Mouse (Mus musculus) neutrophil, adult 5-6 weeks (primary cell): ENCODE data around the gene Lad1. TPM values are rescaled to one million over a fixed set of nuclear protein-coding genes. Genes with fewer than 3 reads are reported as not detected.

Experiments used
- ATAC-seq: fragments of 151-379, 151-347 bp; 2 replicates; pipeline ENCODE4 v1.8.0; 2017; ENCODE audit warnings: mild to moderate bottlenecking, moderate TSS enrichment; ENCODE audit not compliant: insufficient number of reproducible peaks, poor library complexity, low FRiP score, severe bottlenecking; ENCODE audit errors: extremely low read depth
- total RNA-seq: library from RNA; stranded (forward); fragments of 200-1000 nt; gene quantifications from 2 replicates; pipeline ENCODE4 v1.2.3, GENCODE M21; 2017

The Lad1 gene
- total RNA-seq, 1 experiment from 2014 or later, result 0.12 TPM

DNA sequence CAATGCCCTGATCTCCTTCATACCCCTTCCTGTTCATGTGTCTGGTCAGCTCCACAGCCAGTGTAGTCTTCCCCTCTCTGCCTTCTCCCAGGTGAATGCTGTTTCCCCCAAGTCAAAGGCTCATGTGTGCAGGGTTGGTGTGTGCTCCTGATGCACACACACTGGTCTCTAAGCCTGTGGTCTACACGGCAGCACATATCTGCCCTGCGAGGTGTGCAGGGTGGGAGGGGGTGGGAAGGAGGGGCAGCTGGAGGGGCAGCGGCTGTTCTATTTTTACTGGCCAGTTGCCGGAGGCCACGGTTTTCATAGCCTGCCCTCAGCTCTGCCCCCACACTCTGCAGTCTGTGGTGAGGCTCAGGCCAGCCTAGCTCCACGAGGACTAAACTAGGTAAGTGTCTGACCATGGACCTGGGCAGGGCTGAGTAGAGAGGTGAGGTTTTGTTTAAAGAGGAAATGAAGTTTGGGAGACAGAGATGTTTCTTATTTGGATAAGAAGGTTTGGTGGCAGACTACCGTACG lies 19.2 kb upstream of the Lad1 start:
- ATAC-seq, result no peak

DNA sequence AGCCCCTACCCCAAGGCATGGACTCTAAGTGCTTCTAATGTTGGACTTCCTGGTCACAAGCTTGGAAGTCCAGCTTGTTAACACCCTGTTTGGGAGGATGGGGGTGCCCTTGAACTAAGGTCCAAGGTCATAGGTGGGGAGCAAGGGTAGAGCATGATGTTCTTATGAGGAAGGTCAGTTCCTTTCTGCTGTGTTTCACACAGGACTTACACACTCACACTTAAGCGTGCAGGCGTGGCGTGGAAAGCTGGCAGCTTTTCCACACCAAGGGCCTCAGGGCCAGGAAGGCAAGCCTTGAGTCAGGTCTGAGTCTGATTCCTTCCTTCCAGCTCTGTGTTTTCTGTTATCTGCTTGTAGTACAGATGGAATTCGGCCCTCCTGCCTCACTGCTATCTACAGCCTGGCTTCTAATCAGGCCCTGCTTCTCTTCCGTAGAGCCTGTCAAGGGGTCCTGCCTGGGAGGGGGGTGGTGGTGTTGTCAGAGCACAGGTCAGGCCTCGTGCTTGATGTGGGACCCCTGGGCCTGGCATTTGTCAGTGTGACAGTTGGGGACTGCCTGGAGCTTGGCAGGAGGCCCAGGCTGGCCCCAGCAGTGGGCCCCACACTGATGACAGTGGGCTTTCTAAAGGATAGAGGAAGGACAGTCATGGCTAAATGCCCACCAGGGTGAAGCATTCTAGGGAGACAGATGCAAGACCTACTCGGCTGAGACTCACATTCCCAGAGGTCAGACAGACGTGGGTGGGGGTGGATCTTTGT lies 18.0 kb upstream of the Lad1 start:
- no peak for ATAC-seq

DNA sequence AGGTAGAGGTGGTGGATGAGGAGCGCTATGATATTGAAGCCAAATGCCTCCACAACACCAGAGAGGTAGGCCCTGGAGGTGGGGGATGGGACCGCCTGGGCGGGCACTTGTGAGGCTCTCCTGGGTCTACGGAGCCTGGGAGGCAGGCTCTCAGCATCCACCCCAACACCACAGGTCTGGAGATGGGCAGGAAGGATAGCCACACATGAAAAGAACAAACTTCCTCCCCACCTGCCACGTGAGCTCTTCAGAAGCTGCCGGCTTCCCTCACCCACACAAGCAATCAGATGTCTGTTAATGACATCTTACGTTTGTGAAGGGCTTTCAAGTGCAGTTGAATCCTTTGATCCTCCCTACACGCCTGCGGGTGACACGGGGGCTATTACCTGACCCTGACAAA lies 10.9 kb upstream of the Lad1 start:
- peak; percentile 3; the same call in 1 of the 2 replicates for ATAC-seq

DNA sequence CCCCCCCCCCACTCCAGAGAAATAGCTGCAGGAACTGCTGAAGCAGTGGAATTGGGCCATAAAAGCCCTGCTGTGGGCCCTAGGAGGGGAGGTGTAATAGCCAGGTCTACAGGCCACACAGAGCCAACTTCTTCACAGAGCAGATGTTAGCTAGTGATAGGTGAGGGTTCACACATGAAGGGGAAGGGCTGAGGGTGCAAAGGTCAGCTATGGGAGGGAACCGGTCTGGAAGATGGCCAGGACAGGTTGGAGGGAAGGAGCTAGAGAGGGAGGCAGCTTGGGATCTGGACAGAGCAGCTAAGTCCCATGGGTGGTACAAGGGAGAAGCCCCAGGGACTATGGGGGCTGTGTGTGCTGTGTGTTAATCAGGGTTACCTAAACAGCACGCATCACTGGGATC lies 8.2 kb upstream of the Lad1 start:
- ATAC-seq, result no peak

DNA sequence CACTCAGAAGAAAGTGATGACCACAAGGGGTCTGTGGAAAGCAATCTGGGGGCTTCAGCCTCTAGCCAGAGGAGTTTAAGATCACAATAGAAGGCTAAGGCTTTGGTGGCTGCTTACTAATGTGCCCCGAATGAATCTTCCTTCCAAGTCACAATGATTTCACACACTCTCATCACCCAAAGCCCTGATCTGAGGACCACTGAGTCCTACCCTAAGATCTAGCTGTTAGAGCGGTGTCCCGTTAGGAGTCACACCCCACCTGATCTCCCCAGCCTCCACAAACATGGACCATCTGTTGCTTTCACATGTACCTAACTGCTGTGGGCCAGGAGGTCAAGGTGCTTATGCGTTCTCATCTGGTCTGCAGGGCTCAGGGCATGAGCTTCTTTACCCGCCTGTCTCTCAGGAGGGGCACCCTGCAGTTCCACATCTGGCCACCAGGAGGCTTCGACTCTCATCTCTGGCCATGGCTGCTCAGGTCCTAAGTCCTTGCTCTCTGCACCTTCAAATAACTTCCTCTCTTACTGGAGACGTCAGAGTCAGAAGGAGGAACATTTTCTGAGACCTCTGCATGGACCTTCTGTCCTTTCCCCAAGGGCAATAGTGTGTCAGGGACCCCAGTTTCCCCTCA lies 7.3 kb upstream of the Lad1 start:
- peak; percentile 51 for ATAC-seq

DNA sequence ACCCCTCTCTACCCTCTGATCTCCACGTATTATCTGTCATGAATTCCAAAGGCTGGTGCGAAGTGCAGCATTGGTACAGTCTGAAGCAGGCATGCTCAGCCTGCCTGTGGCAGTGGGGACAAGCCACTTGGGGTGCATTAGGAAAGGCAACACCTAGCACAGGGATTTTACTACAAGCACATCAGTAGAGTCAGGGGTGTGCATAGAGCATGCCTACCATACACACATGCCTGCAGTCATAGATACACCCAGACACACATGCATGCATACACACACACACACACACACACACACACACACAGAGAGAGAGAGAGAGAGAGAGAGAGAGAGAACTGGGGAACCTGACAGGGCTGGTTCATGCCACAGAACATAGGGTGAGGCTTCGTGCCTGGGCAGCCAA lies 6.2 kb upstream of the Lad1 start:
- no peak for ATAC-seq

DNA sequence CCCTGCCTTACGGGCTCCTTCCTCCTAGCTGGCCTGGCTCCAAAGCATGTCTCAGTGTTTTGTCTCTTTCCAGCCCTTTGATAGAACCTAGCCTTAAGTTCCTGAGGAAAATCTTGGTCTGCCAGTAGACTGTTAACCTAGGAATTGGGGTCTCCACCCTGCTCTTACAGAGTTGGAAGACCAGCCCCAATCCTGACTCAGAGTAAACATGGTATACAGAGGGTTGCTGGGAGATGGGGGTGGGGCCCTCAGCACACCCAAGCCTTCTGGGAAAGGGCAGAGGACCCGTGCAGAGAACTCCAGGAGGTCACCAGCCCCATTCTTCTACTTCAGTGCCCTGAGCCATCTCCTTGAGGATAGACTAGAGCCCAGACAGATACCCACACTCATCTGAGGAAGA lies 5.8 kb upstream of the Lad1 start:
- no peak for ATAC-seq

DNA sequence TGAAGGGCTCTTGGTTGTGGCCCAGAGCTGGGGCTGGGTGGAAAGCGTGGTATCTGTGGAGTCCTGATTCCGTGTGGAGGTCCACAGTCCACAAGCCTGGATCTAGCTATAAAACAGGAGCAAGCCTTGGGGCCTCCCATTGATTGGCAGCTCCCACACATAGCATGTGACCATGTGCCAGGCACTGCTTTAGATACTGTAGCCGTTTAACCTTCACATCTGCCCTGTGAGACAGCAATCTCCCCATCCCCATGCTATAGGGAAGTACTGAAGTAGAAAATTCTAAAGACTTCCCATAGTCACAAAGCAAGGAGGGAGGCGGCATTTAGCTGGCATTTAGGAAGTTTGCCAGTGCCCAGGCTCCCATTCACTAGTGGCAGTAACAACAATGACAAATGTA lies 5.3 kb upstream of the Lad1 start:
- ATAC-seq, result no peak

DNA sequence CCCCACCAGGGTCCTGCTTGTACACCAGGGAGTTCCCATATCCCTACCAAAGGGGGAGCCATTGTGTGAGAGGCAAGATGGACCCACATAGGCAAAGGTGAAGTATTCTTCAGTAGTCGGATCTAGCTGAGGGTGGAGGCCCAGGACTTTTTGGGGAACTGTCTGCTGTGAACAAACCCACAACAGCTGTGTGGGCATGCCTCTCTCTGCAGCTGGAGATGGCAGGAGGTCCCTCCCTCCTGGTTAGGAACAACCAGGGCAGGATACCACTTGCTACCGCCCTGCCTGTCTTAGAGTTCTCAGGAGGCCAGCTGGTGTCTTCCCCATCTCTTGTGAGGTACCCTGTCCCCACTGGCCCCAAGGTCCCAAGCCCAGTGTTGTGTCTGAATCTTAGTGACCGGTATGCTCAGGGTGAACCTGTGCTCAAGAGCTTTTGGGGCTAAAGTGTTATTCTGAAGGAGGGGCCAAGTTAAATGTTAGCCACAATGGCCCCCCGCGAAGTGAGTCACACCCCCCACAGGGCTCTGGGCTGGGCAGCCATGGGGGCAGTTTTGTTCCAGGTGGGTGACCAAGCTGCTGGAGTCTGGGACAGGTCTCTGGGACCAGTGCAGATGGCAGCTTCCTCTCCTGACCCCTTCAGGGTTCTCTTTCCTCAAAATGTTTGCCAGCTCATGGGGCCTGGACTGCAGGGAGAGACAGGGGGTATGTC lies 4.6 kb upstream of the Lad1 start:
- no peak for ATAC-seq

DNA sequence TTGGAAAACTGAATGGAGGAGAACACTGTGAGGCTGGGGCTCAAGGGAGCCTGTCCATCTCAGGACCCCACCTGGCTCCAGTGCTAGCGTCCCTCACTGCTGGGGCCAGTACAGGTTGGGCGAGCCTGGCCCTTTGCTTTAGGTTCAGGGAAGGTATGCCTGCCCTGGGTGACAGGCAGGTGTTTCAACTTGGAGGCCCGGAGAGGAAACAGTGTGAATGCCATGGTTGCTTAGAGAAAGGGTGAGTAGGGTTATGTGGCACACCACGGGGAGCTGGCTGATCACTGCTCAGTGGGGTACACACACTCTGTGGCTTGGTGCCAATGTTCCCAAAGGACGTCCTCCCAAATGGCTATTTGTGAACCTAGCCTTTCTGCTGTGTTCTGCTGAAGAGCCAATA lies 3.9 kb upstream of the Lad1 start:
- ATAC-seq, result no peak

DNA sequence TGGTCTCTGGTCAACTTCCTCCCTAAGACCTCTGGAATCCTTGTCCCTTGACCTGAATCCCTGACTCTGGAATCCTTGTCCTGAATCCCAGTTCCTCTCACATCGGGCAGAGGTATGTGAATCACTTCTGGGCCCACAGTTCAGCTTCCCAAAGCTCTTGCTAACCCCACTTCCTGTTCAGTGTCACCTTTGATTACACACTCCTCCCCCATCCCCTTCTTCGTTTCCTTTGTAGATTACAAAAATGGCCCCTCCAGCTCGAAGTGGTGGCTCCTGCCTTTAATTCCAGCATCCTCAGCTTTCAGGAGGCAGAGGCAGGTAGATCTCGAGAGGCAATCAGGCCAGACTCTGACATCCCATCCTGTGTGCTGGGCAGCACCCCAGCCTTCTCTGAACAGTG lies 803 bp upstream of the Lad1 start:
- ATAC-seq, result no peak

DNA sequence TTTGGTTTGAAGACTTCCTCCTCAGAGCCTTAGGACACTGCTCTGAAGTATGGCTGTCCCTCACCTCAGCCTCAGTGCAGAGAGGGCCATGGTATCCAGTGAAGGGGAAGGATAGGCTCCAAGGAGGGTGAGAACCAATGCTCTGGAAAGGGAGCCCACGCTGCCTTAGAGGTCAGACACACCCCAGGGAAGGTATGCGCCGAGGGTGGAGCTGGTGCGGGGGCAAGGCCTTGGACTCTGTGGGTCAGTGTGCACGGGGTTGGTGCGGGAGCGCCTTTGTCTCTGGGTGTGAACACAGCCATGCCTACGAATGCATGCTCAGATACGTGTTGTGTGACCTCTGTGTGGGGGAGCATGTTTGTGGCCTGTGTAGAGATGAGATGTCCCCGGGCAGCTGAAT lies 1.7 kb downstream of the Lad1 start:
- ATAC-seq, result no peak

DNA sequence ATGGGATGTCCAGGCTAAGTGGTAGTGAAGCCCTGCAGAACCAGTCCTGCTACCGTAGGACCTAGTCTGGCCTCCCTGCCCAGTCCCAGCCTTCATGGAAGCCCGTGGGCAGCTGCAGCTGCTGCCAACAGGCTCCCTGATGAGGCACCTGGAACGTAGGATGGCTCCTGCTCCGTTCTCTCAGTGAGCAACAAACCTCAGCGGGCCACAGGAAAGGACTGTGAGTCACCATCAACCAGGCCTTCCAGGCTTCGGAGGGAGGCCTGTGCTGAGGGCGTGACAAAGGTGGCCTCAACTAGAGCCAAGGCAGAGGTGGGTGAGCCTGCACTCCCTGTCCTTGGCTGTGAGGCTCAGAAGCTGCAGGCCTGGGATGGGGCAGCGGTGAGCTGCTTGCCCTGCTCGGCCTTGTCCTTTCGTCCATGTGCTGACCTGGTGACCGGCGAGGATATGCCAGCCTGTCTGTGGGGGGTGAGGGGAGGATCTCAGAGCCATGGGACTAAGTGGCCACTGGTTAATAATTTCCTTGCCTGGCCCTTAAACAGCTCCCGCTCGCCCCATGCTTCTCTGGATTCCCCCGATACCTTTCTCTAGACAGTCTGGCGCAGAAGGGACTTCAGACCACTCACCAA lies 2.5 kb downstream of the Lad1 start:
- ATAC-seq, result no peak

DNA sequence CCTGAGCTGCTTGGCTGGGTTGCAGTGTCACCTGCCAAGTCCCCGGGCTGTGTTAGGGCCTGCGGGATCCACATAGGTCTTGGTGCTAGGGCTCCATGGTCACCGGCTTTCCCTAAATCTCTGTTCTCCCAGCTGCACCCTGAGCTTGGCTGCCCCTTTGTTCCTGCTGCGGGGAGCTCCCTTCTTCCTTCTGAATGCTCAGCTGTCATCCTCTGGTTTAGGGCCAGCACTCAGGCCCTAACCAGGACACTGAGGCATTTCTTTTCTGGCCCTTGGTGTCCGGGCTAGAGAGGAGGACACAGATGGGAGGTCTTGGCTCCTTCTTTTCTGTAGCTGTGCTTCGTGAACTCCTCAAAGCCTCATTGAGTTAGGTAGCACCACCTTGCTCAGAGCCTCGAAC lies 3.4 kb downstream of the Lad1 start:
- ATAC-seq, result no peak

DNA sequence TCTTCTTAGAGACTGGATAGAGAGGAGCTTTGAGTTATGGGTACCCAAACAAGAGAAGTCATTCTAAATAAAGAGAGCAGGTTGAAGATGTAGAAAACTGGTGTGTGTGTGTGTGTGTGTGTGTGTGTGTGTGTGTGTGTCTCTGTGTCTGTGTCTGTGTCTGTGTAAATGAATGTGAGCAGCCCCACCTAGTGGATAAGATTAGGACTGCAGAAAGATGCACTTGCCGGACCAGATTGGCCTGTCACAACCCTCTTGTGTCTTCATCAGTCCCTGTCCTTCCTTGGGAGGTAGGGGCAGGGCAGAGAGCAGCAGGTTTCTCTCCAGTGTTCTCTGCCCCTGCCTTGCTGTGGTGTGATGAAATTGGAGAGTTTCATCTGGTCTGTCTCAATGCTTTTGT lies 10.5 kb downstream of the Lad1 start:
- no peak for ATAC-seq

DNA sequence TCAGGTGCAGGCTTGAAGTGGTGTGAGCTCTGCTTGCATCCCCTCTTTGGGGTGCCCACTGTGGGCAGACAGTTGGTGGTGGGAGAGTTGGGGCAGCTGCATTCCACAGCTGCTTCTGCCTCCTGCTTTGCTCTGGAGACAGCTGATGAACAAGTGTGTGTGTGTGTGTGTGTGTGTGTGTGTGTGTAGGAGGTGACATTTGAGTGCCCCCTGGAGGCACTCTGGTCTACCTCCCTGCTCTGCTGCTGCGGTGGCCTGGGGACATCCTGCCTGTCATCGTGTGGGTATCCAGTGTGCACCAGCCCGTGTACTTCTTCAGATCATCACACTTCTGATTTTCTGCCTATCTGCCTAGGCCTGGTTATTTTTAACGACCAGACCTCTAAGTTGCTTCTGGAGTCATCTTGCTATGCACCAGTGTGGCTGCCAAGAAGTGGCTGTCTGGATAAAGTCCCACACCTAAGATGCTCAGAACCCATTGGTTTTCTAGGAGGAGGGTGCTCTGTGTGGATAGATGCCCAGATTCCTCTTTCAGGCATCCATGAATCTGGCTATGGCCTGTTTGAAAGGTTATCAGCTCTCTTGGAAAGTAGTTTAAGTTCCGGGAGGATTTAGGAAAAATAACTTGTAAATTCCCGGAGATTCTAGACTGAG lies 15.9 kb downstream of the Lad1 start:
- no peak for ATAC-seq

DNA sequence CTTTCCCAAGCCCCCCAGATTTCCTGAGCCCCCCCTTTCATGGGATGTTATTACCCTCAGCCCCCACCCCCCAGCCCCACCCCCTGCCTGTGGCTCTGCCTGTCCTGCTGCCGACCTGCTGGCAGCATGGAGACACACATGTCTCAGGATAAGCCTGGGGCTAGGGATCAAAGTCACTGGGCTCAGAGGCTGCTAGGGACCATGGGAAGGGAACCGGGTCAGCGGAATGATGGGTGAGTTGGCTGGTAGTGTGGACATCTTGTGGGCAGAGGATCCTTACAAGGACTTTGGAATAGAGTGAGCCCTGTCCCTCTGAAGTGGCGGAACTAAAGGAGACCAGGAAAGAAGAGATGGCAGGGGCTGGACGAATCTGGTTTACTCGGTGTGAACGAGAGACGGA lies 16.6 kb downstream of the Lad1 start:
- no peak for ATAC-seq

DNA sequence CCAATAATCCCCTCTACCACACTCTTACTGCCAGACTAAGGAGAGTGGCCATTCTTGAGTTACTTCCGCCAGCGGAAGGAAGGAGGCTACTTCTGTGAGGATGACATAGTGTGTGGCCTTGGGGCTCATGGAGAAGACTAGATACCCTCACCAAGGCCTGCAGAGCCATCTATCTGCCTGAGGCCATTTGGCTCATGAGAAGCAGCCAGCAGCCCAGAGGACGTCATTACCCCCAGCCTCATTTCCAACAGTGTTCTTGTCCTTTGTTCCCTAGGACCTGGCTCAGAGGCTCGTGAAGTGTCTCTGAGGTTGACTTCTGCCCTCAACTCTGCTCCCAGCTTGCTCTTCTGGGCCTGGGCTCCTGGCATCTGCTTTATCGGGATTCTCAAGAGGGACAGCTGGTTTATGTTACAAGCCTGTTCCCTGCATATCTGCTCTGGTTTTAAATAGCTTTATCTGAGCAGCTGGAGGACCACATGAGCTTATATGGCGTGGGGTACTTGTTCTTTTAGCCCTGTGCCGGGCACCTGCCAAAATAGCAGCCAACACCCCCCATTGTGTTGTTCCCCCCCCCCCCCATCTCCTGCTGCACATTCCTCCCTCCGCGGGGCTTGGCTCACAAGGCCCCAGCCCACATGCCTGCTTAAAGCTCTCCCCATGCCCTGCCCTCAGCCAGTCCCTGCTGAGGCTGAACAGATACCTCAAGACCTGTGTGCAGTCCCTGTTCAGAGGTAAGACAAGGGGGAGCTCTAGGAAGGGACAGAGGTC lies 17.5 kb downstream of the Lad1 start, which contains the start of gene Tnnt2:
Tnnt2 (plus strand) TSS at position 639 of the 768 bp plus-strand sequence.
- ATAC-seq, result no peak
